Mouse (Mus musculus): ENCODE data around the gene Alkbh6.

Alkbh6 gene

GRCm38 (mm10) chr7:30294296-30294695, 14.2 kb upstream of the Alkbh6 start:
- no peak for DNase-seq (ENCODE audit: low spot score in 2 of 2)

DNA sequence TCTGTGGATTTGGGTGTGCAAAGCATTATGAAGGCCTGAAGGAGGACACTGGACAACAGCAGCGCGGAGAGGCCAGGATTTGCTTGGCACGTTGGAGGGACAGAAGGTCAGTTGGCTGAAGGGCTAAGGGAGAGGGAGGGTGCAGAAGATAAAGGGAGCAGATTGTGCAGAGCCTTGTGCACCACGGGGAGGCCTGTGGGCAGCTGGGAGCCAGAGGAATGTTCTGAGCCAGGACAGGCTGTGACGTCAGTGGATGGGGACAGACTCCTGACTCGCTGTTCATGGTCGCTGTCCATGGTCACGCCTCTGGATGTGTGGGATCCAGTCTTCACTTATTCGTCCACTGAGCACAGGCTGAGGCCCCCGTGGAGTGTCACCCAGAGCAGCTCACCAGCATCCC, 13.4 kb upstream of the Alkbh6 start:
- no peak for DNase-seq (ENCODE audit: low spot score in 2 of 2)

- DNase-seq (ENCODE audit: low spot score in 2 of 2): no peak
Observed at GRCm38 (mm10) chr7:30296816-30297215, 11.7 kb upstream of the Alkbh6 start.

DNA sequence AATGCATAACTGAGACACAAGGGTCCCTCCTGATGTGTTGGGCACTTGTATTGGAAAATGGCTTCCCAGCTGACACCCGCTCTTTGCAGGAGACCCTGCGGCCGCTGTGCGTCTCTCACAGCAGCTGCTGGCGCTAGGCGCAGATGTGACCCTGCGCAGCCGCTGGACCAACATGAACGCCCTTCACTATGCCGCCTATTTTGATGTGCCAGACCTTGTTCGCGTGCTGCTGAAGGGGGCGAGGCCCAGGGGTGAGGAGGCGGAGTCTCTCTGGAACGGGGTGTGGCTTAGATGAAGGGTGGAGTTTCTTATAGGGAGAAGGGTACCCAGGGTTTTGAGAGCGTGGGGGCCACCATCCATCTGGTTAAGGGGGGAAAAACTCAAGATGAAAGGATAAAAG, 11.3 kb upstream of the Alkbh6 start:
- no peak for DNase-seq (ENCODE audit: low spot score in 2 of 2)

DNA sequence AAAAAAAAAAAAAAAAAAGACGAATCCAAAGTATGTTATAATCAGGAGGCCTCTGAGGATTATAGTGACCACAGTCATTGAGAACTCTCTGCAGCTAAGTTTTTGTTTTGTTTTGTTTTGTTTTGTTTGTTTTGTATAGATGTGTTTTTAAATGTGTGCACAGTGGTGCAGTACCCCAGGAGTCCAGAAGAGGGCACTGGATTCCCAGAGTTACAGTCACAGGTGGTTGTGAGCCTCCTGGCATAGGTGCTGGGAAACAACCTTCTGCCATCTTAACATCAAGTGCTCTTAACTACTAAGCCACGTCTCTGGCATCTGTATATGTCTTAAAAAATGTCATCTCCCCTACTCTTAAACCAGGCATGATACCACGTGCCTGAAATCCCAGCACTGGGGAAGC, 7.6 kb upstream of the Alkbh6 start:
- no peak for DNase-seq (ENCODE audit: low spot score in 2 of 2)

GRCm38 (mm10) chr7:30306083-30306779, 2.3 kb upstream of the Alkbh6 start:
- no peak for DNase-seq (ENCODE audit: low spot score in 2 of 2)

DNA sequence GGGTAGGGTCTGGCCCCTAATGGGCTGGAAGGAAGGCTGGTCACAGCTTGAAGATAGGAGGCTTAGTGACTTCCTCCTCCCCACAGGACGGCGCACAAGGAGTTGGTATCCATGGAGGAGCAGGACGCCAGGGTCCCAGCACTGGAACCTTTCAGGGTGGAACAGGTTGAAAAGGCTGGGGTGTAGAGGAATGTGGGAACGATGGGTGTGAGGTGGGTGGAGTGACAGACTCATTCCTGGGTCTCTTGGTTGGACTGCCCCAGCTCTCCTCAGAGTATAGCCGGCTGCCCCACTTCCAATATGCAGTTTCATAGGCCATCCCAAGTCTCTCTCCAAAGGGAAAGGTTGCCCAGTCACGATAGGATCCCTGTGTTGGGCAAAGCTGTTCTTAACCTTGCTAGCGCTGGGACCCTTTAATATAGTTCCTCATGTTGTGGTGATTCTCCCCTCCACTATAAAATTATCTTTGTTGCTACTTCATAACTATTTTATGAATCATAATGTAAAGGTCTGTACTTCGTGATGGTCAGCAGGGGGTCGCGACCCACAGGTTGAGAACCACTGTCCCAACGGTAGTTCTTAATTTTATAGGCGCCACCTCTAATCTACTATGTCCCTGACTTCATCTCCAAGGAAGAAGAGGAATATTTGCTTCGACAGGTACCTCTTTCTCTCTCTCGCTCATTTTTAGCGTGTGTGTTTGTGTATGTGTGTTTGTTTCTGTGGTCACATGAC, 1.0 kb downstream of the Alkbh6 start:
- no peak for DNase-seq (ENCODE audit: low spot score in 2 of 2)

DNA sequence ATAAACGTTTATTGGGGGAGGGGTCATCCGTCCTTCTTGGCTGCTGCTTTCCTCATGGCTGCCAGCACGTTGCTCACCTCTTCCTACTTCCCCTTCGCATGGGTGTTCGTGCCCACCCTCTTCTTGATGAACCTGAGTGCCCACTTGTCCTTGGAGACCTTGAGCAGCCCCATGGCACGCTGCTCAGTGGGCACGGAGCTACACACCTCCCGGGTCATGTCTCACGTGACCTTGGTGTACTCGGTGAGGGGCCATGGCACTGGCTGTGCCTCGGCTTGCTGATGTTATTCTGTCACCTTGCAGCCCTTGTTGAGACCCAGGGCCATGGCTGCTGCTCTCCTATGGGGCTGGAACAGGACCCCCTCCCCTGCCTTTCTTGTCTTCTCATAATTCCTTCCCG, 1.6 kb downstream of the Alkbh6 start:
- no peak for DNase-seq (ENCODE audit: low spot score in 2 of 2)

GRCm38 (mm10) chr7:30313666-30314320, 5.3 kb downstream of the Alkbh6 start:
- no peak for DNase-seq (ENCODE audit: low spot score in 2 of 2)

DNA sequence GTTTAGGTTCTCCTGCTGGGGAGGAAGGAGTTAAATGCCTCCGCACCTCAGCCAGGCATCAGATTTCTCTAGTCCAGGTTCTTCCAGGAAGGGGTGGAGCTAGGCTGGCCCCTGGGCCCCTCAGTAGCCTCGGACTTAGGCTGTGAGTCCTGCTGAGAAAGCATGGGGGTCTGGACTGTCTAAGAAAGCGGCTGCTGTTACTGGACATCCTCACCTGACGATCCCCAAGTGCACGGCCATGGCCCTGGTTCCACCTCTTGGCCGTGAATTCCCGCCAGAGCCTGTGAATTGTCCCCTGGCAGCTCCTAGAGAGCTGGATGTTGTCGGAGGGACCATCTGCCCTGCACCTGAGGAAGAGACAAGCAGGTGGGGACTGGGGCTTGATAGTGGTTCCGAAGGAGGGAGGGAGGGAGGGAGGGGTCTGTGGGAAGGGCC, 6.2 kb downstream of the Alkbh6 start, which contains the start of gene Syne4:
Gene Syne4, plus strand, starts transcription at position 87 of the 435 bp plus-strand sequence.
- DNase-seq (ENCODE audit: low spot score in 2 of 2): no peak

DNA sequence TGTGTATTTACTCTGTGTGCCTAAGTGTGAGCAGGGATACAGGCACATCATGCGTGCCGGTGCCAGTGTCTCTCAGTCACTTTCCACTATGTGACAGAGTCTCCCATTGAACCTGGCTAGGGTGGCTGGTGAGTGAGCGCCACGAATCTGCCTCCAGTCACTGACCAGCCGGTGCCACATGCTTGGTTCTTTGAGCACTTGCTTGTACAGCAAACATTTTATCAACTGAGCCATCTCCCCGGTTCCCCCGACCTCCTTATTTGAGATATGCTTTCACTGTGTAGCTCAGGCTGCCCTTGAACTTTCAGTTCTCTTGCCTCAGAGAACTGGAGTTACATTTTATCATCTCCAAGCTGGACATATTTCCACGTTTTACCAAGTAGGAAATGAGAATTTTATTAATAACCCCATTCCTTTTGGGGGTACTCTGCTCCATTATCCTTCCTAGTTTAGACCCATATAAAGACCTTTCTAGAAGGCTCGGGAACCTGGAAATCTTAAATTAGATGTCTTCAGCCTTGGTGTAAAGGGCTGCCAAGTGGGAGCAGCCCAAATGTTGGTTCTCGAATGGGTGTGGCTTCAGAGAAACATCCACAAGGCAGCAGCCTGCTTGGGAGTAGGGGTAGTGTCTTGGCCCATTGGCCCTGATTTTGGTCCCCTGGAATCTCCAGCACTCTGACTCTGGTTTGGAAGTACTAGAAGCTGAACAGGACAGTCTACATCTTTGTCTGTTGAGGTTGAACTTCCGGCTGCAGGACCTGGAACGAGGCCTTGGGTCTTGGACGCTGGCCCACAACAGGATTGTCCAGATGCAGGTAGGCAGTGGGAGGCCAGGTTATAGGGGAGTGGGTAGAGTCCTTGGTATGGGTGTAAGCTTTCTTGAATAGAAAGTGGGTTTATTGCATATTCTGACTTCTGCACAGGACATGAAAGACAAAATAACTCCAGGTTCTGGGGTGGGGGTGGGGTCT, 7.3 kb downstream of the Alkbh6 start:
- no peak for DNase-seq (ENCODE audit: low spot score in 2 of 2)

GRCm38 (mm10) chr7:30318142-30318541, 9.6 kb downstream of the Alkbh6 start:
- DNase-seq (ENCODE audit: low spot score in 2 of 2): no peak

- DNase-seq (ENCODE audit: low spot score in 2 of 2): no peak
Observed at GRCm38 (mm10) chr7:30320946-30321345, 12.4 kb downstream of the Alkbh6 start.

- peak; percentile 78 to 83 for DNase-seq (ENCODE audit: low spot score in 2 of 2)
Observed at GRCm38 (mm10) chr7:30321539-30322284, 13.2 kb downstream of the Alkbh6 start, which contains the start of gene E130208F15Rik. Gene E130208F15Rik (plus strand): TSS chr7:30321740.

- peak; percentile 99 for DNase-seq (ENCODE audit: low spot score in 2 of 2)
Observed at GRCm38 (mm10) chr7:30322285-30322667, 13.8 kb downstream of the Alkbh6 start.

GRCm38 (mm10) chr7:30322865-30323264, 14.3 kb downstream of the Alkbh6 start:
- DNase-seq (ENCODE audit: low spot score in 2 of 2): no peak

- no peak for DNase-seq (ENCODE audit: low spot score in 2 of 2)
Observed at GRCm38 (mm10) chr7:30323795-30324194, 15.3 kb downstream of the Alkbh6 start, which contains the start of gene Sdhaf1. Gene Sdhaf1 (minus strand): TSS chr7:30323895.

DNA sequence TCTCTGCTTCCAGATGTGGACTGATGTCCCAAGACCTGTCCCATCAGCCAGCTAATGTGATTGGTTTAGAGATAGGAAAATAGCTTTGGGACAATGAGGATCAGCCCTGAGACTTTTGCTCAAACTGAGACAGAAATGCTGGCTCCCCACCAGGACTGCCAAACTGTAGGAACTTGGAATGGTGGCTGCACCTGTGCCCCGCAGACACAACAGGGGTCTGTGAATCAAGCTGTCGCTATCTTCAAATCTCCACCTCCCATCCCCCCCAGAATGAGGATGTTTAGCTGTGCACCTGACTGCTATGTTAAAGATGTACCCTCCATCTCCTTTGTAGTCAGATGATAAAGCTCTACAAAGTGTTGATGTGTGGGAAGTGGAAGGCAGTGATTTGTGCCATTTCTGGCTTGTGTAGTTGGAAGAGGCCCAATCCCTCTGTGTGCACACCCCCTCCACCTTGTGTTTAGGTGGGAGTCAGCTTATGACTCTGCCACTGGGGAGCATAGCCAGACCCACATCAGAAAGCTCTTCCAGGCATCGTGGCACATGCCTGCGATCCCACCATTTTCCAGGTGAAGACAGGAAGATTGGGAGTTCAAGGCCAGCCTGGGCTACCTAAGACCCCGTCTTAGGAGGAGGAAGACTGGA, 15.9 kb downstream of the Alkbh6 start:
- DNase-seq (ENCODE audit: low spot score in 2 of 2): no peak

DNA sequence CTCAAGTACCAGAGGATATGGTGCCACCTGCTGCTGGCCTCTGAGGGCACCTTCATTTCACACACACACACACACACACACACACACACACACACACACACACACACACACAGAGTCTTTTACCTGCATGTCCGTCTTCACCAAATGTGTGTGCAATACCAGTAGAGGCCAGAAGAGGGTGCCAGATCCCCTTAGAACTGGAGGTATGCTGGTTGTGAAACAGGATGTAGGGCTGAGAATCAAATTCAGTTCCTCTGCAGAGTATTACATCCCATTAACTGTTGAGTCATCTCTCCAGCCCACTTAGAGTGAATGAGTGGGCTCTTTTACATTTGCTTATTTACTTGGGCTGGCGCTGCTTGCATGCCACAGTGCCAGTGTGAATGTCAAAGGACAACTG, 16.8 kb downstream of the Alkbh6 start:
- no peak for DNase-seq (ENCODE audit: low spot score in 2 of 2)

DNA sequence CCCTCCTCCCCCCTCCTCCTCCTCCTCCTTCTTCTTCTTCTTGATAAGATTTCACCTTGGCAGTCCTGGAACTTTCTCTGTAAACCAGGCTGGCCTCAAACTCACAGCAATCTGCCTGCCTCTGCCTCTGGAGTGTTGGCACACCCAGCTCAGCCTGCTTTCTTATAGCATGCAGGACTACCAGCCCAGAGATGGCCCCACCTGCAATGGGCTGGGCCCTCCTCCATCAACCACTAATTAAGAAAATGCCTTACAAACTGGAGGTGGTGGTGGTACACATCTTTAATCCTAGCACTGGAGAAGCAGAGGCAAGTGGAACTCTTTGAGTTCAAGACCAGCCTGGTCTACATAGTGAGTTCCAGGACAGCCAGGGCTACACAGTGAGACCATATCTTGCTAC, 17.9 kb downstream of the Alkbh6 start:
- no peak for DNase-seq (ENCODE audit: low spot score in 2 of 2)
